Mouse (Mus musculus): ENCODE measurements at regions not wholly inside any gene's neighbourhood (a gene's known extent, or its start where the extent isn't known, plus 50 kb on each side); places are given as distances from the start of the nearest gene placed in this dataset.

- intact Hi-C loops (cut with DNase I), result no loop called here
- DNase-seq (ENCODE audit: low spot score in 2 of 2), result peak; percentile 37 to 44
These were observed 83.0 kb upstream of the Daam1 start for GRCm38 (mm10) chr12:71747831-71748368.

GRCm38 (mm10) chr12:71748731-71749130, 82.1 kb upstream of the Daam1 start:
- intact Hi-C loops (cut with DNase I), result no loop called here
- peak; percentile 81 to 82 for DNase-seq (ENCODE audit: low spot score in 2 of 2)

- intact Hi-C loops (cut with DNase I), result no loop called here
- DNase-seq (ENCODE audit: low spot score in 2 of 2), result peak in 1 of 2 experiments; percentile 10
These were observed 81.2 kb upstream of the Daam1 start for GRCm38 (mm10) chr12:71749668-71750067.

GRCm38 (mm10) chr12:71752741-71753260, 78.1 kb upstream of the Daam1 start:
- intact Hi-C loops (cut with DNase I), result no loop called here

GRCm38 (mm10) chr12:71753276-71753675, 77.6 kb upstream of the Daam1 start:
- intact Hi-C loops (cut with DNase I), result no loop called here
- no peak for DNase-seq (ENCODE audit: low spot score in 2 of 2)

More at GRCm38 (mm10) chr12:71752741-71753260, 78.1 kb upstream of the Daam1 start:
- no peak for DNase-seq (ENCODE audit: low spot score in 2 of 2)

- DNase-seq (ENCODE audit: low spot score in 2 of 2), result no peak
- intact Hi-C loops (cut with DNase I), result loop anchor here (5.0 kb wide), 1 partner anchor 451 kb away; no protein-coding TSS in a partner anchor
These were observed 67.7 kb upstream of the Daam1 start for GRCm38 (mm10) chr12:71763194-71763593.

- DNase-seq (ENCODE audit: low spot score in 2 of 2), result no peak
- intact Hi-C loops (cut with DNase I), result no loop called here
These were observed 64.8 kb upstream of the Daam1 start for GRCm38 (mm10) chr12:71766086-71766485.

- intact Hi-C loops (cut with DNase I), result no loop called here
- no peak for DNase-seq (ENCODE audit: low spot score in 2 of 2)
These were observed 64.2 kb upstream of the Daam1 start for GRCm38 (mm10) chr12:71766636-71767035.

GRCm38 (mm10) chr12:71767896-71768295, 63.0 kb upstream of the Daam1 start:
- intact Hi-C loops (cut with DNase I), result loop anchor here (1.0 kb wide), 1 partner anchor 280 kb away; no protein-coding TSS in a partner anchor

GRCm38 (mm10) chr12:71768471-71768870, 62.4 kb upstream of the Daam1 start:
- intact Hi-C loops (cut with DNase I), result loop anchor here (1.0 kb wide), 1 partner anchor 280 kb away; no protein-coding TSS in a partner anchor
- peak; percentile 68 to 75 for DNase-seq (ENCODE audit: low spot score in 2 of 2)

More at GRCm38 (mm10) chr12:71767896-71768295, 63.0 kb upstream of the Daam1 start:
- DNase-seq (ENCODE audit: low spot score in 2 of 2), result no peak

GRCm38 (mm10) chr12:71768890-71769289, 62.0 kb upstream of the Daam1 start:
- intact Hi-C loops (cut with DNase I), result loop anchor here (1.0 kb wide), 1 partner anchor 279 kb away; no protein-coding TSS in a partner anchor
- no peak for DNase-seq (ENCODE audit: low spot score in 2 of 2)

GRCm38 (mm10) chr12:71769302-71769701, 61.6 kb upstream of the Daam1 start:
- no peak for DNase-seq (ENCODE audit: low spot score in 2 of 2)
- intact Hi-C loops (cut with DNase I), result no loop called here

- intact Hi-C loops (cut with DNase I), result no loop called here
- DNase-seq (ENCODE audit: low spot score in 2 of 2), result no peak
These were observed 57.0 kb upstream of the Daam1 start for GRCm38 (mm10) chr12:71773891-71774290.

- no peak for DNase-seq (ENCODE audit: low spot score in 2 of 2)
These were observed 55.8 kb upstream of the Daam1 start for GRCm38 (mm10) chr12:71775126-71775525.

GRCm38 (mm10) chr12:71778137-71778536, 52.7 kb upstream of the Daam1 start:
- intact Hi-C loops (cut with DNase I), result no loop called here
- DNase-seq (ENCODE audit: low spot score in 2 of 2), result peak; percentile 16 to 43

More at GRCm38 (mm10) chr12:71775126-71775525, 55.8 kb upstream of the Daam1 start:
- intact Hi-C loops (cut with DNase I), result no loop called here

- no peak for DNase-seq (ENCODE audit: low spot score in 2 of 2)
- intact Hi-C loops (cut with DNase I), result no loop called here
These were observed 51.9 kb upstream of the Daam1 start for GRCm38 (mm10) chr12:71778948-71779347.

GRCm38 (mm10) chr12:71779418-71779817, 51.5 kb upstream of the Daam1 start:
- no peak for DNase-seq (ENCODE audit: low spot score in 2 of 2)
- intact Hi-C loops (cut with DNase I), result no loop called here
